In the genomic region with DNA sequence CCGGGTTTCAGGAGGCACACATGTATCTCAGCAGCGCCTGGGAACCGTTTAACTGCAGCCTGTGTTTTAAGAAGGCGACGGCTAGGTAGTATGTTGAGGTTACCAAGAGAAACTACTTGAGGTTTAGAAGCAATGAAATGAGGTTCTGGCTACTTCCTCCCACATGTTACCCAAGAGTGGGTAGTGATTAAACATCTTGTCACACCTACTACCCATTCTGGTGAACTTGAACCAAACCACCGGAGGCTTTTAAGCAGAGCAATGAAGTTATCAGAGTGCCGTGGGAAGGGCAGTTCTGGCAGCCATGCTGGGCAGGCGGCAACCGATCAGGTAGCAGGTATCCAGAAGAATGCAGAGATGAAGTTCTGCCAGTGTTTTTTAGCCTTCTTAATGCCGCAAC, we compare ENCODE assay signal across 19 mouse cellular contexts.
DNase-seq lines count a peak whose midpoint lies in the region; ATAC-seq lines count a peak whose summit lies in the region.
"Had no signal": no experiment of that assay in that cellular context is flagged by ENCODE, and none has a peak within 500 bp of the region (broad histone marks: within the 10 kb centered on the region; RNA-seq: fewer than 3 reads in every experiment).

No protein-coding gene starts in this region.

- DNase-seq in spleen, adult 12 weeks (ENCODE audit: low spot score) = peak; percentile 5
- DNase-seq in spleen, postnatal 4 days (ENCODE audit: low spot score in 2 of 2) = no peak
- peak; percentile 85 for DNase-seq in CD4-positive helper T cell, adult 2 months (ENCODE audit: low read depth, low spot score)
- no peak for DNase-seq in left cerebral cortex, postnatal 10 days (ENCODE audit: extremely low spot score in 1 of 2, low spot score in 2 of 2)
- no peak for DNase-seq in adrenal gland, postnatal 25 days
- no peak for DNase-seq in kidney, adult 9 months
- DNase-seq: cerebellum, adult 2 months; gastrocnemius, postnatal 25 days; kidney, postnatal 4 days; lung, adult 2 months; lung, postnatal 4 days; right cerebral cortex, postnatal 4 days; thymus, postnatal 14 days had no signal

- ATAC-seq in granulocyte monocyte progenitor cell, adult 5-6 weeks (replicated peaks; ENCODE audit: poor library complexity, severe bottlenecking) = peak; percentile 85
- ATAC-seq in monocyte, adult 5-6 weeks (replicated peaks; ENCODE audit: insufficient number of reproducible peaks, low FRiP score, low TSS enrichment, poor library complexity, severe bottlenecking) = peak; percentile 71
- ATAC-seq: forebrain, embryonic 13.5 days; intestine, embryonic 15.5 days; liver, embryonic 12.5 days; Patski had no signal

- intact Hi-C loops in left cerebral cortex, postnatal 10 days (cut with DNase I) = no loop called here

Comparison
In these comparisons a context has a peak if more than half of its experiments do, and no peak if none do; other contexts are left out.
1. DNase-seq: peak in spleen, adult 12 weeks (single experiment) and CD4-positive helper T cell, adult 2 months (single experiment); none in spleen, postnatal 4 days (0 of 2), left cerebral cortex, postnatal 10 days (0 of 2), adrenal gland, postnatal 25 days (single experiment) and kidney, adult 9 months (single experiment).